Mouse (Mus musculus): ENCODE measurements around the gene Meis1. TPM values are rescaled to one million over a fixed set of nuclear protein-coding genes. Genes with fewer than 3 reads are reported as not detected.

Gene Meis1
- polyA plus RNA-seq, 1 experiment from 2014 or later, result 178 TPM

GRCm38 (mm10) chr11:19022576-19022975, 3.8 kb upstream of the Meis1 start:
- Histone ChIP-seq H3K9ac (peak overlapping the region; percentile 1; the same call in 1 of the 2 replicates), H3K4me3 (replicated peaks; ENCODE audit: low read length) (no peak overlapping the region), H3K27ac (peak overlapping the region; percentile 7; the same call in 1 of the 2 replicates), H3K4me1 (replicated peaks; ENCODE audit: control insufficient read depth, insufficient read depth, low read length) (peaks cover 21% of the 10 kb centered on the region), H3K4me2 (replicated peaks) (0 out of 2 replicates have a peak overlapping the region, but pooled peaks have one; percentile 4), H3K27me3 (ENCODE audit: control insufficient read depth, insufficient read depth, low read length) (no peaks in the 10 kb centered on the region), H3K36me3 (replicated peaks; ENCODE audit: control insufficient read depth, insufficient read depth) (no peaks in the 10 kb centered on the region), H3K9me3 (ENCODE audit: control insufficient read depth, low read length) (no peaks in the 10 kb centered on the region)
- ATAC-seq (ENCODE audit: low FRiP score) (no peak), DNase-seq (ENCODE audit: low spot score) (no peak)
- 17% methylated on average over 2 of the region's 2 CpGs for WGBS

GRCm38 (mm10) chr11:19020951-19021710, 2.3 kb upstream of the Meis1 start:
- Histone ChIP-seq H3K9me3 (ENCODE audit: control insufficient read depth, low read length) (no peaks in the 10 kb centered on the region), H3K36me3 (replicated peaks; ENCODE audit: control insufficient read depth, insufficient read depth) (no peaks in the 10 kb centered on the region), H3K9ac (peak overlapping the region; percentile 100), H3K4me2 (replicated peaks) (peak overlapping the region; percentile 93), H3K4me3 (replicated peaks; ENCODE audit: low read length) (peak overlapping the region; percentile 74), H3K4me1 (replicated peaks; ENCODE audit: control insufficient read depth, insufficient read depth, low read length) (peaks cover 15% of the 10 kb centered on the region), H3K27ac (peak overlapping the region; percentile 99), H3K27me3 (ENCODE audit: control insufficient read depth, insufficient read depth, low read length) (no peaks in the 10 kb centered on the region)
- WGBS, result 2% methylated on average over 28 of the region's 28 CpGs
- ATAC-seq (ENCODE audit: low FRiP score) (peak; percentile 35), DNase-seq (ENCODE audit: low spot score) (peak; percentile 67)

- H3K9me3 ChIP-seq (ENCODE audit: control insufficient read depth, low read length), result no peaks in the 10 kb centered on the region
- peak; percentile 85 for ATAC-seq (ENCODE audit: low FRiP score)
- peak overlapping the region; percentile 93 for H3K4me2 ChIP-seq (replicated peaks)
- DNase-seq (ENCODE audit: low spot score), result peak; percentile 94
- peaks cover 4% of the 10 kb centered on the region; the same call in 1 of the 2 replicates for H3K36me3 ChIP-seq (replicated peaks; ENCODE audit: control insufficient read depth, insufficient read depth)
- peak overlapping the region; percentile 100 for H3K9ac ChIP-seq
- peak overlapping the region; percentile 99 for H3K27ac ChIP-seq
- H3K27me3 ChIP-seq (ENCODE audit: control insufficient read depth, insufficient read depth, low read length), result no peaks in the 10 kb centered on the region
- H3K4me1 ChIP-seq (replicated peaks; ENCODE audit: control insufficient read depth, insufficient read depth, low read length), result peaks cover 12% of the 10 kb centered on the region
- under 1% methylated on average over 25 of the region's 25 CpGs for WGBS
- H3K4me3 ChIP-seq (replicated peaks; ENCODE audit: low read length), result peak overlapping the region; percentile 74
These were observed 1.6 kb upstream of the Meis1 start for GRCm38 (mm10) chr11:19020371-19020824.

- H3K9ac ChIP-seq, result peak overlapping the region; percentile 100
- peaks cover 9% of the 10 kb centered on the region; the same call in 1 of the 2 replicates for H3K36me3 ChIP-seq (replicated peaks; ENCODE audit: control insufficient read depth, insufficient read depth)
- peak overlapping the region; percentile 99 for H3K27ac ChIP-seq
- WGBS, result under 1% methylated on average over 66 of the region's 67 CpGs
- DNase-seq (ENCODE audit: low spot score), result peak; percentile 50
- 0 out of 2 replicates have a peak, but pooled peaks have one; percentile 5 for ATAC-seq (ENCODE audit: low FRiP score)
- H3K27me3 ChIP-seq (ENCODE audit: control insufficient read depth, insufficient read depth, low read length), result no peaks in the 10 kb centered on the region
- H3K4me3 ChIP-seq (replicated peaks; ENCODE audit: low read length), result peak overlapping the region; percentile 74
- H3K9me3 ChIP-seq (ENCODE audit: control insufficient read depth, low read length), result no peaks in the 10 kb centered on the region
- H3K4me1 ChIP-seq (replicated peaks; ENCODE audit: control insufficient read depth, insufficient read depth, low read length), result peaks cover 12% of the 10 kb centered on the region
- H3K4me2 ChIP-seq (replicated peaks), result peak overlapping the region; percentile 93
These were observed 703 bp upstream of the Meis1 start for GRCm38 (mm10) chr11:19019204-19020171.

- Histone ChIP-seq H3K4me2 (replicated peaks) (peak overlapping the region; percentile 93), H3K4me1 (replicated peaks; ENCODE audit: control insufficient read depth, insufficient read depth, low read length) (peaks cover 12% of the 10 kb centered on the region), H3K9ac (peak overlapping the region; percentile 100), H3K4me3 (replicated peaks; ENCODE audit: low read length) (peak overlapping the region; percentile 74), H3K27me3 (ENCODE audit: control insufficient read depth, insufficient read depth, low read length) (no peaks in the 10 kb centered on the region), H3K27ac (peak overlapping the region; percentile 99), H3K9me3 (ENCODE audit: control insufficient read depth, low read length) (no peaks in the 10 kb centered on the region), H3K36me3 (replicated peaks; ENCODE audit: control insufficient read depth, insufficient read depth) (peaks cover 24% of the 10 kb centered on the region)
- WGBS, result under 1% methylated on average over 14 of the region's 14 CpGs
- DNase-seq (ENCODE audit: low spot score) (peak; percentile 64), ATAC-seq (ENCODE audit: low FRiP score) (no peak)
These were observed 919 bp downstream of the Meis1 start for GRCm38 (mm10) chr11:19017719-19018413.

GRCm38 (mm10) chr11:19017262-19017661, 1.5 kb downstream of the Meis1 start:
- WGBS, result 4% methylated on average over 1 of the region's 1 CpGs

GRCm38 (mm10) chr11:19016481-19017220, 2.1 kb downstream of the Meis1 start:
- ATAC-seq (ENCODE audit: low FRiP score), result no peak
- WGBS, result under 1% methylated on average over 10 of the region's 10 CpGs

More at GRCm38 (mm10) chr11:19017262-19017661, 1.5 kb downstream of the Meis1 start:
- Histone ChIP-seq H3K36me3 (replicated peaks; ENCODE audit: control insufficient read depth, insufficient read depth) (peaks cover 30% of the 10 kb centered on the region), H3K27ac (peak overlapping the region; percentile 99), H3K4me1 (replicated peaks; ENCODE audit: control insufficient read depth, insufficient read depth, low read length) (peaks cover 12% of the 10 kb centered on the region), H3K9ac (peak overlapping the region; percentile 100), H3K9me3 (ENCODE audit: control insufficient read depth, low read length) (no peaks in the 10 kb centered on the region), H3K4me2 (replicated peaks) (peak overlapping the region; percentile 93), H3K27me3 (ENCODE audit: control insufficient read depth, insufficient read depth, low read length) (no peaks in the 10 kb centered on the region), H3K4me3 (replicated peaks; ENCODE audit: low read length) (peak overlapping the region; percentile 74)
- no peak for DNase-seq (ENCODE audit: low spot score)
- ATAC-seq (ENCODE audit: low FRiP score), result no peak

More at GRCm38 (mm10) chr11:19016481-19017220, 2.1 kb downstream of the Meis1 start:
- Histone ChIP-seq H3K9ac (peak overlapping the region; percentile 100), H3K4me3 (replicated peaks; ENCODE audit: low read length) (peak overlapping the region; percentile 74), H3K4me2 (replicated peaks) (peak overlapping the region; percentile 93), H3K9me3 (ENCODE audit: control insufficient read depth, low read length) (no peaks in the 10 kb centered on the region), H3K27me3 (ENCODE audit: control insufficient read depth, insufficient read depth, low read length) (no peaks in the 10 kb centered on the region), H3K27ac (peak overlapping the region; percentile 99), H3K36me3 (replicated peaks; ENCODE audit: control insufficient read depth, insufficient read depth) (peaks cover 31% of the 10 kb centered on the region), H3K4me1 (replicated peaks; ENCODE audit: control insufficient read depth, insufficient read depth, low read length) (peaks cover 9% of the 10 kb centered on the region)
- peak; percentile 46 for DNase-seq (ENCODE audit: low spot score)
